Mouse (Mus musculus): ENCODE measurements around the gene Aldh16a1.

Gene Aldh16a1

GRCm38 (mm10) chr7:45154096-45154992, at the start of gene Aldh16a1, which contains the start of gene Pih1d1:
TSS of gene Aldh16a1 (minus strand) at chr7:45154584.
TSS of gene Pih1d1 (plus strand) at chr7:45154303.
- DNase-seq = peak; percentile 98

GRCm38 (mm10) chr7:45202654-45203053, 48.3 kb upstream of the Aldh16a1 start:
- no peak for DNase-seq

GRCm38 (mm10) chr7:45198961-45199360, 44.6 kb upstream of the Aldh16a1 start:
- no peak for DNase-seq

- DNase-seq = peak; percentile 92 to 93
Measured at GRCm38 (mm10) chr7:45198435-45198834, 44.1 kb upstream of the Aldh16a1 start.

GRCm38 (mm10) chr7:45196994-45197393, 42.6 kb upstream of the Aldh16a1 start:
- no peak for DNase-seq

GRCm38 (mm10) chr7:45196176-45196535, 41.8 kb upstream of the Aldh16a1 start:
- DNase-seq = no peak

- peak; percentile 51 to 54 for DNase-seq
Measured at GRCm38 (mm10) chr7:45195341-45196175, 41.2 kb upstream of the Aldh16a1 start.

GRCm38 (mm10) chr7:45193871-45194785, 39.7 kb upstream of the Aldh16a1 start:
- DNase-seq = peak in 1 of 2 experiments; percentile 68

GRCm38 (mm10) chr7:45193406-45193805, 39.0 kb upstream of the Aldh16a1 start:
- peak; percentile 52 to 59 for DNase-seq

GRCm38 (mm10) chr7:45192585-45193310, 38.4 kb upstream of the Aldh16a1 start:
- no peak for DNase-seq

- peak; percentile 76 to 81 for DNase-seq
Measured at GRCm38 (mm10) chr7:45191803-45192363, 37.5 kb upstream of the Aldh16a1 start.

GRCm38 (mm10) chr7:45191161-45191560, 36.8 kb upstream of the Aldh16a1 start:
- DNase-seq = no peak

GRCm38 (mm10) chr7:45190186-45190585, 35.8 kb upstream of the Aldh16a1 start:
- DNase-seq = no peak

GRCm38 (mm10) chr7:45189600-45189999, 35.2 kb upstream of the Aldh16a1 start:
- no peak for DNase-seq

GRCm38 (mm10) chr7:45185921-45186320, 31.5 kb upstream of the Aldh16a1 start:
- no peak for DNase-seq

- DNase-seq = peak in 1 of 2 experiments; percentile 5
Measured at GRCm38 (mm10) chr7:45183672-45184071, 29.3 kb upstream of the Aldh16a1 start.

- no peak for DNase-seq
Measured at GRCm38 (mm10) chr7:45182606-45183005, 28.2 kb upstream of the Aldh16a1 start.

- DNase-seq = peak; percentile 83 to 89
Measured at GRCm38 (mm10) chr7:45182199-45182601, 27.8 kb upstream of the Aldh16a1 start.

GRCm38 (mm10) chr7:45181540-45181939, 27.2 kb upstream of the Aldh16a1 start:
- DNase-seq = no peak

- DNase-seq = no peak
Measured at GRCm38 (mm10) chr7:45180896-45181477, 26.6 kb upstream of the Aldh16a1 start, which contains the start of gene Pth2. TSS of gene Pth2 (plus strand) at chr7:45180995.

- DNase-seq = no peak
Measured at GRCm38 (mm10) chr7:45179469-45179868, 25.1 kb upstream of the Aldh16a1 start, which contains the start of gene Gfy. TSS of gene Gfy (minus strand) at chr7:45179569.

All from cerebellum, postnatal 36 days (tissue).